Mouse (Mus musculus) large intestine, adult 2 months (tissue): ENCODE results near the gene Cadm2. TPM values are rescaled to one million over a fixed set of nuclear protein-coding genes. Genes with fewer than 3 reads are reported as not detected.

Source experiments
- DNase-seq: peaks from one replicate; pipeline ENCODE4 v3.0.0-alpha.2; 2012; ENCODE audit warnings: low read depth, low spot score
- WGBS: fragments of 180-500 bp; shearing (Covaris S2); methylation state at CpG from one replicate; pipeline ENCODE4 v1.1.7; 2018; 5-methylcytosine and 5-hydroxymethylcytosine counted together
- polyA plus RNA-seq: library from polyadenylated mRNA; depleted of rRNA; stranded (reverse); fragments of >200 nt; gene quantifications from 2 replicates; pipeline ENCODE4 v1.2.3, GENCODE M21; 2012

Gene Cadm2
- polyA plus RNA-seq, 1 experiment = 0.41 TPM

DNA sequence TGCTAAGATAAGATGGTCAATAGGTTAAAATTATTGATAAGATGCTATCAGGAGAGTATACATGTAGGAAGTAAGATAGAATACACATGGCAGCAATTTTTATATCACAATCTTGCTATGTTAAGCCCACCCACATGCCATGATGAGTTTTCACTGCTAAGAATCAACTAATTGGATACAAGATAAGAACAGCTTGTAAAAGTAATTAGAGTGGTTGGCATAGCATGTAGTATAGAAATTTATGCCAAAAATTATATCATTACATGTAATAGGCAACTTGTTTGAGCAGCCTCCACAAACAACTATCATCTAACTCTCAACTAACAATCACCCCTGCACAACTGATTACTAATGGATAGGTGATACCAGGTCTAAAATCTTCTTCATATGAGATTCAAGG, 809.2 kb downstream of the Cadm2 start:
- no peak for DNase-seq

DNA sequence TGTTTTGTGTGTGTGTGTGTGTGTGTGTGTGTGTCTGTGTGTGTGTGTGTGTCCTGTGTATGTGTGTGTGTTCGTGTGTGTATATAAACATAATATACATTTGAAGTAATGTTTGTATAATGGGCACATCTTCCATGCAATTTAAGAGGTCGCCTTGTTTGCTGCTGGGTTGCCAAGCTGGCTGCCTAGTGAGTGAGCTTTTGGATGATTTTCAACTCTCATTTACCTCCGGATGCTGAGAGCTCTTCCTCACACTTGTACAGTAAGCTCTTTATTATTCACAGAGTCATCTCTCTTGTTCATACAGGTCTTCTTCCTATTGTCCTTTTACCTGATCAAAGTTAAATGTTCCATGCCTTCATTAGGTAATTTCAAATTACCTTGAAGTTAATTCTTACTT, 822.5 kb downstream of the Cadm2 start:
- WGBS = 55% methylated on average over 3 of the region's 3 CpGs
- DNase-seq = no peak

DNA sequence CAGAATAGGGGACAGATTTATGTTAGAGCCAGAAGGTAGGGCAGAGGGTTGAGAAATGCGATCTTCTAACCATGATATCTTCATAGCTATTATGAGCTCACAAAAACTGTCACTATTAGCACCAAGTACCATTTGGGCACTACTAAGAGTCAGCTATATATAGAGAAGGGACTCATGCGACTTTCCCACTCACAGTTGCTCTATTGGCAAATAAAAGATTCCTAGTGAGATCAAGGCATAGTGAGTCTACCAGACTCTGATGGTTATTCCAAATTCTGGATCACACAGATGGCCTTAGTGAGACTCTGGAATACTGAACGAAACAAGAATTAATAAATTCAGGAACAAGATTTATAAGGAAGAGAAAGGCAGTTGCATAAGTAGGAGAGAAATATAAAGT, 827.6 kb downstream of the Cadm2 start:
- 71% methylated on average over 3 of the region's 3 CpGs for WGBS
- no peak for DNase-seq

DNA sequence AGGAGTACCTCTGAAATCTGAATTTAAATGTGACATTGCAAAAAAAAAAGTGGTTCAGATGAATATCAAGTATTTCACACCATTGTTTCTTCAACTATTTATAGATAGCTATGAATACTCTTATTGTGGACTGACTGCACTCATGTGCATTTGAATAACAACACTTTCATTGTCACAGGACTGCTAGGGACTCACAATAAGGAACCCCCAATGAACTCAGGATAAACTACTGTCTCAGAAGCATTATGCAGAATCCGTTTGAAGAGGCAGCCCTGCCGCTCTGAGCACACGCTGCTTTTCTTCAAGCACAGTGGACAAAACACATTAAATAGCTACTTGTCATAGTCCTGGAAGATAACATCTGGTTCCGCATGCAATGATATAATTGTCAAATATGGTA, 848.8 kb downstream of the Cadm2 start:
- no peak for DNase-seq
- 71% methylated on average over 4 of the region's 4 CpGs for WGBS

DNA sequence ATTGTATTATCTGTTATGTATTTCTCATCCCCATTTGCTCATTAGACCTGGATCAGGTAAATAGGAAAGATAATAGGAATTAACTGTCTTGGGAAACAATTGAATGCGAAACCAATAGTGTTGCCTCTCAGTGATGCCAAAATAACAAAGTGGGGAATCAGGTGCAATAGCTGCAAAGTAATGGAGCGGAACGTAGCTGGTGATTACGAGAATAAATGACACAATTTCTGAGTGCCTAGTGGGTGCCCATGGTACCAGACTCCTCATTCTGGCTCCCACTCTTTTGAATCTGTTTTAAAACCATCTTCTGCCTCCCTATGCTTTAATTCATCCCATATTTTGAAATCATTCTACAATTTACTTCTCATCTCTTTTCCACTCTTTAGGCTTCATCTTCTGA, 851.2 kb downstream of the Cadm2 start:
- 88% methylated on average over 4 of the region's 4 CpGs for WGBS
- DNase-seq = no peak

DNA sequence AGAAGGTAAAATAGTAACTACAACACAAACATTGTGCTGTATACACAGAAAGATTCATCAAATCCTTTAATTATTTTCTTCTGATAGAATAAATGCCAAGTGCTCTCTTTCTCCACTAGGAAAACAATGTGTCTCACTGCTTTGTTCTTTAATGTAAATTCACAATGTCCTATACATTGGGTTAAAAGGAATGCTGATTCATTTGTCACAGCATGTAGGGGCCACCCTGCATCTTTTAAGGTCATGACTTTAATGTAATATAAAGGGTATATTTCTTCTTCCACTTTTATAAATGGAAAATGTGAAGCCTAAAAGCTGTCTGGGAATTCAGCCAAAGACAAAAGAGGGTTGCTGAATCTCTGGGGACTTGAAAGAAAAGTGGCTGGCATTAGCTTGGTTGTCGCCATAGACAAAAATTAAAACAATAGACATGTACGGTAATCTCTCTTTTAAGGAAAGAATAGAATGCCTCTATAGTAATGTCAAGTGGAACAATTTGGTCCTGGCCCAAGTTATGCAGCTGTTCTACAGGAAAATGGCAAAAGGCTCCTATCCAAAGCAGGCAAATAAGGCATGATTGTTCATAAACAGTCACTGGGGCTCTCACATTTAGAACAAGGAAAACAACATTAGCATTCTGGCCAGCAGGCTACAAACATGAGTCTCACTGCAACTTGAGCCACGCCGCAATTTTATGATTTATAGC, 851.9 kb downstream of the Cadm2 start:
- 66% methylated on average over 4 of the region's 4 CpGs for WGBS
- DNase-seq = no peak

DNA sequence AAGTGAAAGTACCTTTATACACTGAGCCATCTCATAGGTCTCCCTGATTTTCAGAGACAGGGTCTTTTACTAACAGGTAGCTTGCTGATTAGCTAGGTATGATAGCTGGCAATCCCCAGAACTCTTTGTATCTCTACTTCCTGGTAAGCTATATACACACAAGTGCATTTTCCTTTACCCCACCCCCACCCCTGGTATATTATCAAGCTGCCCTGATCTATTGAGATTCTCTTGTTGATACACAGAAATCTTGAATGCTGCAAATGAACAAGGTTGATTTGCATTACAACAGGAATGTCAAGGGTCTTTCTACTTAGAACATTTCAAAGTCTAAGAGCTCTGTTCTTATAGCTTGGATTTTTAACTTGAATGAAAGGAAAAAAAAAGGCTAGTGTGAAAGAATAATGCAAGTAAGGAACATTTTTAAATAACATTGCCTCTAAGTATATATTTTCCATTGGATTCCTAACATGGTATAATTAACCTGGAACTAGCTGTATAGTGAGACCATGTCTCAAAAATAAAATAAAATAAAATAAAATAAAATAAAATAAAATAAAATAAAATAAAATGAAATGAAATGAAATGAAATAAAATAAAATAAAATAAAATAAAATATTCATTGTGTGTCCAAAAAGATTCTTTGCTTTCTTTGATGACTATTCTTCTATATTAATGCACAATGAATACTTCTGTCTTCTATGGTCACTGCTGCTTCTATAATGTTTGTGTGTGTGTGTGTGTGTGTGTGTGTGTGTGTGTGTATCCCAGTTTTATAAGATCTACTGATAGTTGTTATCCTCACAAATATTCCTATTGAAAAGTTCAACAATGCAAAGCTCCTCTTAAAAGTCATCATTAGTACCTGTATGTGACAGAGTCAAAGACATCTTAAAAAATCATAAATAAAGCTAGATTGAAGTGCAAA, 858.9 kb downstream of the Cadm2 start:
- DNase-seq = no peak

DNA sequence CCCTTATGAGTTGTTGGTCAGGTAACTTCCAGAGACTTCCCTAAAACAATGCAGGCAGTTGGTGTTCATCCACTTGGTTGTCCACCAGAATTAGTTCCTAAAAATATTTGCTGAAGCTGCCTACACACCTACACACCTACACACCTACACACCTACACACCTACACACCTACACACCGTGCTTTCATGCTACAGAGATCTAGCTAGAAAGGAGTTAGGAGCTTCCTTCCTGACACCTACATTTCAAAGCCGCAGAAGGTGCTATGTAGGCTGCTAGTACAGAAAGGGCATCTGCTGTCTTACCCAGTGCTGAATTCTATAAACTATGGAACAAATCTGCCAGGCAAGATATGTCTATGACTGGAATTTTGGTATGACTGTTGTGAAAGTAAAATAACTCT, 872.2 kb downstream of the Cadm2 start:
- 82% methylated on average over 2 of the region's 2 CpGs for WGBS
- DNase-seq = no peak

DNA sequence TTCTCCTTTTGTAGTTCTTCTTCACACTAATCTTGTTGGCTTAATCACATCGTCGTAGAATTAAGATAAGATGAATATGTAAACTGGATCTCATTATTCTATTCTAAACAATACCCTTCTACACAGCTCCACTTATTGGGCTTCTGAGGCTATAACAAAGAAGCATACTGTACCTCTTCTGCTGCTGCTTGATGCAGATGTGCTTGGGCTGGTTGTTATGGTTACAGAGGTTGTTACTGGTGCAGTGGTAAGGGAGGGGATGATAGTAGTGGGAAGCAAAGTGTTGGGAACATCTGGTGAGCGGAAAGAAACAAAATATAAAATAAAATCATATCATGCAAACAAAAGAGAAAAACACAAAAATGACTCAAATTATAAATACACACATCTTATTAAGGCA, 889.5 kb downstream of the Cadm2 start:
- no peak for DNase-seq
- 69% methylated on average over 3 of the region's 3 CpGs for WGBS

DNA sequence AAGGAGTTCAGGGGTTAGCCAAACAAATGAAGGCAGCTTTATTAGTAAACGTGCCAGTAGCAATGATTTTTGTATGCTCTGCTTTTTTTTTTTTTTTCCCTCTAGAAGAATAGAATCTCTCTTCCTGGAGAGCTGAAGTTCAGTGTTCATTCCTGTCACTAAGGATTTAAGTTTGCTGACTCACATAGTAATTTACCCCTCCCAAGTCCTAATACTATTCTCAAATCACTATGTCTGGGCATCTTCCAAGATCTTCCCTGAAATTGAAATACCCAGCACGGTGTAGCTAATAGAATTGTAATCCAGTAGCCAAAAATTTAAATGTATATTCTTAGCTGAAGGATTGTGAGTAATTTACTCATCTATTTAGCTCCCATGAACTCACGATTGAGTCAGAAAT, 914.2 kb downstream of the Cadm2 start:
- DNase-seq = no peak
- WGBS = 52% methylated on average over 3 of the region's 3 CpGs

DNA sequence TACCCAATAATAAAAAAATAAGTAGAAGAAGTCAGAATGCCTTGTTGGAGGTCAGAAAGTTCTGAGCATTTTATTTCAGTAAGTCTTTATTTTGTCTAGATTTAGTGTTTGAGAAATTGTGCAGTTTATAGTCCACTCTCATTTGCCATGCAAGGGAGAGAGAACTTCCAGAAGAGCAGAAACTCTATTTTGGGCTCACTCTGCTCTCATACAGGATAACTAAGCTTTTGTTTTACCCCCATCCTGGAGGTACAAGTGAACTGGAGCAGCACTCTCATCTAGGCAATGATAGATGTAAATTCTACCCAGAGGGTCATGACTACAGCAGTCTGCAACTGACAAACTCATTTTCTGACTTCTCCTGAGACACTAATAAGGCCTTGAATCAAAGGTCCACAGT, 925.9 kb downstream of the Cadm2 start:
- DNase-seq = no peak

DNA sequence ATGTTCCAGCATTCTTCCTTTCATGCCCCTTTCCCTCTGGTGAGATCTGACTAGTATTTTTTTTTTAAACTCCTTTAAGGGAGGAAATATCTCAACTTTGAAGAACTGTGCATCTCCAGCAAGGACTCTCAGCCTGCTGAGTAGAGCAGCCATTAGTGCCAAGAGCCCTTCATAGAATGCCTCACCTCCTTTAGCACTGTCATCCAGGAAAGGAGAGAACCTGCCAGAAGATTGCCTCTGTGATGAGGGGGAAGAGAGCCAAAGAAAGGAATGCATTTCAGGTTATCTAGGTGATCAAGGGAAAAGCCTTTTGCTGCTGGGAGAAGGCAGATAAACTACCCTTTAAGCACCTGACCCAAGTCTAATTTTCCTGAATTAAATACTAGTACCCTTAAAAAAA, 943.5 kb downstream of the Cadm2 start:
- no peak for DNase-seq

DNA sequence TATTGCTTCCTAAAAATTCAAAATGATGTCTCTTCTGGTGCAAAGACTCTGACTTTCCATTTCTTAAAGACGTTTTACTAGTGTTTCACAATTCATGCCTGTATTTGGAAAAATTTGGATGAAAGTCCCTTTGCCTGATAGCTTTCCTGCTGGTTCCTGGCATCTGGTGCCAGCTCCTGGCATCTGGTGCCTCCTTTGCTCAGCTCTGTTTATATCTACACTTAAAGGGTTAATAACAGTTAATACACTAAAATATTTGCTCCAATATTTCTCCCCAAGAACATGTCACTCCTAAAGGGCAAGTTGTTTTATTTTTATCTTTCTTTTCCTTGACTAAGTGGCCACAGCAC, 969.7 kb downstream of the Cadm2 start:
- DNase-seq = no peak
- 57% methylated on average over 1 of the region's 1 CpGs for WGBS

DNA sequence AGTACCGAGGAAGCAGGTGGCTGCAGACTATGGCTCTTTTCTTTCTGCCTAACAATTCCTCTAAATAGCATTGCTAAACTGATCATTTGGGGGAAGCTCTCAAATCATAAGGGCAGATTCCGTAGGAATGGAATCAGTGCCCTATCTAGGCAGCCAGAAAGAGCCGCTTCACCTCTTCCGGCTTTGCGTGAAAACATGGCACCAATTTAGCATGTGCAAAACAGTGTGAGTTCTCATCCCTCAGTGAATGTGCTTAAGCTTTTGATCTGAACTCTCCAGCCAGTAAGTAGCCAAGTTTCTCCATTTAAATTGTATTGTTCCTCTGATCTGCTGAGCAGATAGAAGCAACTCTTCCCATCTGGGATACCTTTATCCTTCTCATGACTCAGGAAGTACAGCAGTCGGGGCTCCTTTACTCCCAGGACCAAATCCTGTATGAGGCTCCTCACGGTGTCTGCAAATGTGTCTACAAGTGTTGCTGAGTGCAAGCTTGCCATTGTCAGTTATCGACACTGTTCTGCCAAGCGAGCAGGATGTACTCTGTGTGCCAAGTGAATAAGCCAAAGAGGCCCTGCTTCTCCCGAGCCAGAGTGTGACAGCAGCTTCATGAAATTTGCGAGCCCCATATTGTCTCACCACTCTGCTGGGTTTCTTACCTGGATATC, 970.2 kb downstream of the Cadm2 start:
- DNase-seq = no peak
- 82% methylated on average over 11 of the region's 11 CpGs for WGBS

DNA sequence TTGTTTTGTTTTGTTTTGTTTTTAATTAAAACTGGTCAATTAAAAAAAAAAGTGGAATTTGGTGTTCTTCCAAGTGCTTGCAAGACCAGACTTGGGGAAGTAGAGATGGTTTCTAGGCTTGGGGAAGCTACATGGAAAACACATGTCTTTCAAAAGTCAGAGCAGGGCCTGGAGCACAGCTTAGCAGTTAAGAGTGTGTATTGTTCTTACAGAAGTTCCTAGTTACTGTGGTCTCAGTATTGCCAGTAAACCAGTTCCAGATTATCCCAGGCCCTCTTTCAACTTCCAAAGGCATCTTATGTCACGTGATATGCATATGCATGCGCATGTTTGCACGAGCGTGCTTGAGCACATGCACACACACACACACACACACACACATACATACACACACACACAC, 972.9 kb downstream of the Cadm2 start:
- DNase-seq = no peak
- WGBS = 88% methylated on average over 4 of the region's 4 CpGs

DNA sequence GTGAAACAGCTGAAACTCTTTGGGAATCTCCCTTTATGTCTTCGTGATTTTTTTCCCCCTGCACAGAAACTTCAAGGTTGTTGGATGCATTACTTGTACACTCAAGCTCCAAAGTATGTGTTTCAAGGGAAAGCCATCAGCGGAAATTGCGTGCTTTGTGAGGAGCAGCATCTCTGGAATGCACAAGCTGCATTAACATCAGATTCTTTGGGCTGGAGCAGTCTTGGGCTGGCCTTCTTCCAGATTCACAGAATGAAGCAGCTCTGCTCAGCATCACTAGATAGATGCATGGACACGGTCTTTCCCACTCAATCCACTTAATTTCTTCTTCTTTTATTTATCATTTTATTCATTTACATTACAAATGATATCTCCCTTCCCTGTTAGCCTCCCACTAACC, 977.1 kb downstream of the Cadm2 start:
- 49% methylated on average over 4 of the region's 4 CpGs for WGBS
- no peak for DNase-seq

DNA sequence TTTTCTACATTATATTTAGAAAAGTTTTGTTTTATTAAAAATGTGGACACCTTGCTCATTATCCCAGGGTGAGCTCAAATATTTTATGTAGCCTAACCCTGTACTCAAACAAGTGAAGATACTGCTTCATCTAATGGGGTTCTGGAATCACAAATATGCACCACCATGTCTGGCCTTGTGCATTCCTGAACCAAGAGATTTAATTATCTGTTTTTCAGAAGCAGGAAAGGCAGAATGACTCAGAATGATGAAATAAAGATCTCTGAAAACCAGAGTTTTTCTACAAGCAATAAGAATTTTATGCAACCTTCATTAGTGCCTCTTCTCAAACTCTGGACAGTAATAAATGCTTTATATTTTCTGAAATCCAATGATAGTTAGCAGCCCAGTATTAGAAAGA, 993.2 kb downstream of the Cadm2 start:
- DNase-seq = no peak

DNA sequence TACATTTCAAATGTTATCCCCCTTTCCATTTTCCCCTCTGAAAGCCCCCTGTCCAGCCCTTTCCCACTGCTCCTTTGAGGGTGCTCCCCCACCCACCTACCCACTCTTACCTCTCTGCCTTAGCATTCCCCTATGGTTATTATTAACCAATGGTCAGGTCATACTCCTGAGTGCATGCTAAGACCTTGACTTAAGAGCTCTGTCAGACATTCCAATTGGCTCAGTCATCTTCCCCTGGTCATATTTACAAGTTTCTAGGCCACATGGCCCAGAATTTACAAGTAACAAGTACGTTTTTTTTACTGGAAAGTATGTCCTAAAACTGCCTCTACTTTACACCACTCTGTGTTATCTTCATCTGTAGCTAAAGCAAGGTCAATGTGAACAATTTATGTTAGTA, 998.3 kb downstream of the Cadm2 start:
- no peak for DNase-seq
- 4% methylated on average over 1 of the region's 1 CpGs for WGBS

DNA sequence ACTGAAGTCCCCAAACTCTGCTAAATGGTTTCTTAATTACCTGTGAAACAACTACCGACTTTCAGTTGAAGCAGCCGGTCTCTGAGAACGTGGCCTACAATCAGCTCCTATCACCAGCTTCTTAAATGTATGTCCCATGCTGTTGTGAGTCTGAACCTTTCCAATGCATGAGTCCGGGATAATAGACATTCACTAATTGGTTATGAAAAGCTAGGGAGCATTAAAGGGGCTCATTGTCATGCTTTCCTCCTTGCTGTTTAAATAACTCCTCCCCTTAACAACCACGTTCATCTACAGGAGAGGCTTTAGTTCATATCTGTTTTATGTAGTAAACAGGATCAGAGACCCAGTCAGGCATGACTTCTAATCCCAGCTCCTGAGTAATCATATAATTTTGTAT, 1008.1 kb downstream of the Cadm2 start:
- DNase-seq = no peak
- 81% methylated on average over 5 of the region's 5 CpGs for WGBS
